Mouse (Mus musculus) telencephalon, adult 2 months (tissue): ENCODE measurements around the gene Kcnk13.

Source experiments
- DNase-seq: peaks from one replicate; pipeline ENCODE4 v3.0.0-alpha.2; 2011; ENCODE audit warnings: low read depth, low spot score

The Kcnk13 gene

GRCm38 (mm10) chr12:100089265-100089664, 125.0 kb downstream of the Kcnk13 start:
- no peak for DNase-seq

GRCm38 (mm10) chr12:100090750-100091149, 126.5 kb downstream of the Kcnk13 start:
- DNase-seq: no peak

GRCm38 (mm10) chr12:100093046-100093445, 128.7 kb downstream of the Kcnk13 start:
- DNase-seq: no peak

- DNase-seq: no peak
Observed at GRCm38 (mm10) chr12:100099971-100100706, 135.8 kb downstream of the Kcnk13 start.

- no peak for DNase-seq
Observed at GRCm38 (mm10) chr12:100100707-100101030, 136.4 kb downstream of the Kcnk13 start.

GRCm38 (mm10) chr12:100101651-100102050, 137.4 kb downstream of the Kcnk13 start:
- no peak for DNase-seq

GRCm38 (mm10) chr12:100104530-100104929, 140.2 kb downstream of the Kcnk13 start:
- DNase-seq: no peak

- DNase-seq: peak; percentile 72
Observed at GRCm38 (mm10) chr12:100106275-100106895, 142.1 kb downstream of the Kcnk13 start.

- DNase-seq: no peak
Observed at GRCm38 (mm10) chr12:100107436-100107835, 143.1 kb downstream of the Kcnk13 start.

- DNase-seq: peak; percentile 97
Observed at GRCm38 (mm10) chr12:100109986-100110696, 145.8 kb downstream of the Kcnk13 start, which contains the start of gene Psmc1. Gene Psmc1, plus strand, starts transcription at chr12:100110154.
